Mouse (Mus musculus) spleen, adult 2 months (tissue): ENCODE data around the gene Rtn4r.
A peak's percentile ranks its signal among the peaks of the same experiment; 100 is the strongest.

Experiments used
- CTCF ChIP-seq: fragments of 200-500 bp; IDR thresholded peaks from 2 replicates; pipeline ENCODE4 v1.5.1; 2011; ENCODE audit warnings: mild to moderate bottlenecking, inconsistent platforms; ENCODE audit not compliant: insufficient read depth, insufficient read length, insufficient replicate concordance; ENCODE audit errors: extremely low read depth
- POLR2A ChIP-seq: fragments of 200-500 bp; IDR thresholded peaks from 2 replicates; pipeline ENCODE4 v1.6.1; 2011; ENCODE audit warnings: low read depth, low read length, inconsistent platforms

GRCm38 (mm10) chr16:18108221-18108966 lies 19.0 kb upstream of the Rtn4r start:
- no peak for TF ChIP-seq POLR2A
- TF ChIP-seq CTCF = peak; percentile 56; the same call in 1 of the 2 replicates
